In genomic region chr11:109474086-109474742, GRCm38 (mm10) we compare ENCODE assay signal across 8 mouse cellular contexts. TPM values are rescaled to one million over a fixed set of nuclear protein-coding genes. Genes with fewer than 3 reads are reported as not detected.
DNase-seq lines count a peak whose midpoint lies in the region; ATAC-seq and TF ChIP-seq lines count a peak whose summit lies in the region.

No protein-coding gene starts in this region.

- peak in 1 of 3 experiments; percentile 18; a peak in 1 of 6 replicates for TF ChIP-seq CTCF in MEL (IDR thresholded peaks at IDR 0.05 in 2 of 3, conservative IDR thresholded peaks at IDR 0.05 in 1 of 3; ENCODE audit: control insufficient read depth in 1 of 3, insufficient read depth in 1 of 3, low read depth in 2 of 3, low read length in 3 of 3, poor library complexity in 1 of 3, severe bottlenecking in 1 of 3)
- peak; percentile 11; the same call in 1 of the 2 replicates for TF ChIP-seq CTCF in liver, postnatal 0 days (IDR thresholded peaks at IDR 0.05; ENCODE audit: low read depth)

- no peak for TF ChIP-seq RAD21 in MEL (IDR thresholded peaks at IDR 0.05; ENCODE audit: low read depth, low read length)

- no peaks in the 10 kb centered on the region for H3K36me3 ChIP-seq in heart, embryonic 14.5 days (ENCODE audit: control insufficient read depth, insufficient read depth, low read length)
- H3K36me3 ChIP-seq in MEL (ENCODE audit: control insufficient read depth in 1 of 2, insufficient read depth in 2 of 2, low read length in 2 of 2) = peaks cover 0 to 40% of the 10 kb centered on the region in 2 experiments; a peak in 2 of 4 replicates
- H3K36me3 ChIP-seq in forebrain, embryonic 14.5 days (ENCODE audit: control insufficient read depth, insufficient read depth, low read length) = no peaks in the 10 kb centered on the region
- no peaks in the 10 kb centered on the region; the same call in 1 of the 2 replicates for H3K36me3 ChIP-seq in liver, postnatal 0 days (replicated peaks; ENCODE audit: insufficient read depth, low read length)

- no peak for ATAC-seq in heart, embryonic 14.5 days (ENCODE audit: insufficient number of reproducible peaks, insufficient read depth, low FRiP score, low read depth)
- ATAC-seq in forebrain, embryonic 14.5 days = peak; percentile 38
- no peak for ATAC-seq in liver, postnatal 0 days

- peak overlapping the region; percentile 94 for H3K4me2 ChIP-seq in heart, embryonic 14.5 days (ENCODE audit: low read length)
- peak overlapping the region; percentile 85 for H3K4me2 ChIP-seq in forebrain, embryonic 14.5 days (ENCODE audit: low read length)
- H3K4me2 ChIP-seq in liver, postnatal 0 days (ENCODE audit: low read depth, low read length) = peak overlapping the region; percentile 95

- H3K4me3 ChIP-seq in heart, embryonic 14.5 days (ENCODE audit: control insufficient read depth in 1 of 2, insufficient read depth in 1 of 2, low read depth in 1 of 2, low read length in 2 of 2) = peak overlapping the region; percentile 73 to 97
- peak overlapping the region; percentile 69 to 75 for H3K4me3 ChIP-seq in MEL (ENCODE audit: control insufficient read depth in 1 of 2, insufficient read depth in 1 of 2, low read depth in 2 of 2, low read length in 2 of 2)
- peak overlapping the region; percentile 78 for H3K4me3 ChIP-seq in forebrain, embryonic 14.5 days (ENCODE audit: low read depth, low read length)
- peak overlapping the region; percentile 79 for H3K4me3 ChIP-seq in liver, postnatal 0 days (ENCODE audit: low read depth, low read length)

- WGBS in heart, embryonic 14.5 days = 14% methylated on average over 12 of the region's 14 CpGs
- 9% methylated on average over 14 of the region's 14 CpGs for WGBS in forebrain, embryonic 14.5 days
- WGBS in liver, postnatal 0 days (ENCODE audit: insufficient replicate concordance) = 8% methylated on average over 14 of the region's 14 CpGs

- no peaks in the 10 kb centered on the region for H3K27me3 ChIP-seq in heart, embryonic 14.5 days (ENCODE audit: control insufficient read depth, insufficient read depth, low read length)
- no peaks in the 10 kb centered on the region for H3K27me3 ChIP-seq in MEL (ENCODE audit: control insufficient read depth in 1 of 2, insufficient read depth in 2 of 2, low read length in 2 of 2)
- no peaks in the 10 kb centered on the region for H3K27me3 ChIP-seq in forebrain, embryonic 14.5 days (replicated peaks; ENCODE audit: control insufficient read depth, insufficient read depth, low read length)
- no peaks in the 10 kb centered on the region for H3K27me3 ChIP-seq in liver, postnatal 0 days (ENCODE audit: insufficient read depth, low read length)

- H3K9ac ChIP-seq in heart, embryonic 14.5 days (ENCODE audit: low read length) = peak overlapping the region; percentile 83
- peak overlapping the region; percentile 93 for H3K9ac ChIP-seq in MEL (ENCODE audit: control insufficient read depth, low read depth, low read length, poor library complexity, severe bottlenecking)
- peak overlapping the region; percentile 80 for H3K9ac ChIP-seq in forebrain, embryonic 14.5 days (ENCODE audit: low read length)
- peak overlapping the region; percentile 86 for H3K9ac ChIP-seq in liver, postnatal 0 days (replicated peaks)

- no peak for DNase-seq in heart, adult 9 months (ENCODE audit: low spot score in 2 of 2)
- peak; percentile 85 for DNase-seq in MEL (ENCODE audit: low read depth, low spot score)
- no peak for DNase-seq in forebrain, embryonic 14.5 days (ENCODE audit: low spot score)
- no peak for DNase-seq in liver, postnatal 0 days
- DNase-seq in adrenal gland, adult 8-10 months = no peak
- DNase-seq in kidney, adult 18-20 months = no peak
- no peak for DNase-seq in B cell, adult 2 months

- peak in 1 of 2 experiments; percentile 35; a peak in 2 of 4 replicates for TF ChIP-seq POLR2A in MEL (IDR thresholded peaks at IDR 0.05; ENCODE audit: control insufficient read depth in 1 of 2, insufficient read depth in 1 of 2, low read depth in 1 of 2, low read length in 2 of 2, poor library complexity in 1 of 2)

- 0 out of 4 replicates have a peak, but pooled peaks have one; percentile 20 to 44 for TF ChIP-seq EP300 in MEL (IDR thresholded peaks at IDR 0.05; ENCODE audit: low read depth in 1 of 2, low read length in 2 of 2)
- TF ChIP-seq EP300 in liver, postnatal 0 days (IDR thresholded peaks at IDR 0.05; ENCODE audit: low read depth) = no peak

- H3K27ac ChIP-seq in heart, embryonic 14.5 days (replicated peaks in 1 of 2; ENCODE audit: control insufficient read depth in 1 of 2, insufficient read depth in 1 of 2, low read depth in 2 of 2, low read length in 2 of 2) = peak overlapping the region in 1 of 2 experiments; percentile 83; a peak in 2 of 4 replicates
- H3K27ac ChIP-seq in MEL (ENCODE audit: control insufficient read depth, low read depth, low read length) = peak overlapping the region; percentile 96
- H3K27ac ChIP-seq in forebrain, embryonic 14.5 days (ENCODE audit: low read depth, low read length) = peak overlapping the region; percentile 92
- peak overlapping the region; percentile 99 for H3K27ac ChIP-seq in liver, postnatal 0 days (ENCODE audit: low read depth)

- H3K79me2 ChIP-seq in MEL (ENCODE audit: control insufficient read depth, insufficient read depth, low read length, poor library complexity) = peaks cover 42% of the 10 kb centered on the region

- H3K9me3 ChIP-seq in heart, embryonic 14.5 days (ENCODE audit: control insufficient read depth, low read length) = no peaks in the 10 kb centered on the region
- no peaks in the 10 kb centered on the region for H3K9me3 ChIP-seq in MEL (replicated peaks; ENCODE audit: insufficient read depth, low read length)
- H3K9me3 ChIP-seq in forebrain, embryonic 14.5 days (replicated peaks; ENCODE audit: control insufficient read depth, low read length) = no peaks in the 10 kb centered on the region
- no peaks in the 10 kb centered on the region for H3K9me3 ChIP-seq in liver, postnatal 0 days (ENCODE audit: low read length)

- H3K4me1 ChIP-seq in heart, embryonic 14.5 days (ENCODE audit: control insufficient read depth in 2 of 2, insufficient read depth in 2 of 2, low read length in 2 of 2) = peaks cover 9 to 16% of the 10 kb centered on the region in 2 experiments; a peak in 3 of 4 replicates
- H3K4me1 ChIP-seq in MEL (ENCODE audit: control insufficient read depth in 1 of 2, insufficient read depth in 2 of 2, low read length in 2 of 2) = peaks cover 36 to 40% of the 10 kb centered on the region in 2 experiments
- peaks cover 18% of the 10 kb centered on the region for H3K4me1 ChIP-seq in forebrain, embryonic 14.5 days (ENCODE audit: control insufficient read depth, insufficient read depth, low read length)
- H3K4me1 ChIP-seq in liver, postnatal 0 days (ENCODE audit: insufficient read depth) = peaks cover 18% of the 10 kb centered on the region

TF ChIP-seq in MEL, 35 proteins besides CTCF, POLR2A, EP300 and RAD21 (continues in another document):
- TF ChIP-seq TCF12 (IDR thresholded peaks at IDR 0.05; ENCODE audit: low read depth, low read length) = 0 out of 2 replicates have a peak, but pooled peaks have one; percentile 8
- no peak for TF ChIP-seq GABPA (IDR thresholded peaks at IDR 0.05; ENCODE audit: low read depth, low read length)
- TF ChIP-seq ZMIZ1 (IDR thresholded peaks at IDR 0.05; ENCODE audit: low read depth, low read length) = no peak
- TF ChIP-seq MEF2A (IDR thresholded peaks at IDR 0.05; ENCODE audit: extremely low read depth, insufficient replicate concordance, low read depth, low read length, poor library complexity, severe bottlenecking) = no peak
- no peak for TF ChIP-seq ZNF384 (IDR thresholded peaks at IDR 0.05; ENCODE audit: low read depth, low read length)
- TF ChIP-seq RCOR1 (IDR thresholded peaks at IDR 0.05; ENCODE audit: low read depth, low read length) = peak; percentile 45; the same call in 1 of the 2 replicates
- TF ChIP-seq USF1 (IDR thresholded peaks at IDR 0.05; ENCODE audit: low read depth, low read length) = no peak
- no peak for TF ChIP-seq E2F4 (IDR thresholded peaks at IDR 0.05; ENCODE audit: borderline replicate concordance, low read depth, low read length)
- TF ChIP-seq TBP (IDR thresholded peaks at IDR 0.05; ENCODE audit: low read depth, low read length) = 0 out of 2 replicates have a peak, but pooled peaks have one; percentile 30
- 0 out of 2 replicates have a peak, but pooled peaks have one; percentile 11 for TF ChIP-seq SIN3A (IDR thresholded peaks at IDR 0.05; ENCODE audit: low read length)
- TF ChIP-seq ELF1 (IDR thresholded peaks at IDR 0.05; ENCODE audit: low read depth, low read length) = no peak
- TF ChIP-seq MAX (IDR thresholded peaks at IDR 0.05; ENCODE audit: low read length) = no peak
- TF ChIP-seq NELFE (IDR thresholded peaks at IDR 0.05; ENCODE audit: low read depth, low read length) = no peak

RNA-seq across cellular contexts. Expression of gene Slc16a6, which starts 0.8 kb away (rescaled TPM):
- polyA plus RNA-seq in heart, embryonic 14.5 days (2014; fragmentation: Nextera tagmentation; extraction: Ambion mirVana) = 7.3 TPM in 2 replicates
- total RNA-seq in MEL (2012; rRNA removed) = 29.6 and 34.0 TPM in 2 replicates
- 10 to 100 TPM in 1 of 2 experiments, not detected in 1; 41.6 TPM for polyA plus RNA-seq in MEL (2012; ENCODE audit: insufficient read depth in 1 of 2, insufficient read length in 2 of 2, low read depth in 1 of 2, low replicate concordance in 2 of 2, missing spikeins in 1 of 2)
- 2.8 and 4.4 TPM in 2 replicates for polyA plus RNA-seq in forebrain, embryonic 14.5 days (2014; fragmentation: Nextera tagmentation; extraction: Ambion mirVana)
- polyA plus RNA-seq in liver, postnatal 0 days (2015; fragmentation: Nextera tagmentation; extraction: Ambion mirVana) = 18.8 and 19.0 TPM in 2 replicates
- 1 to 10 TPM in 2 of 4 experiments, under 1 TPM in 2; 0.41 to 3.0 (median 1.3) TPM for total RNA-seq in adrenal gland, adult 8-10 months (2022)

RNA-seq across cellular contexts. Expression of gene Arsg, which starts 1.0 kb away (rescaled TPM):
- 3.3 and 3.7 TPM in 2 replicates for polyA plus RNA-seq in heart, embryonic 14.5 days (2014; fragmentation: Nextera tagmentation; extraction: Ambion mirVana)
- total RNA-seq in MEL (2012; rRNA removed) = 3.7 and 3.9 TPM in 2 replicates
- 1 to 10 TPM in 1 of 2 experiments, not detected in 1; 5.2 TPM for polyA plus RNA-seq in MEL (2012; ENCODE audit: insufficient read depth in 1 of 2, insufficient read length in 2 of 2, low read depth in 1 of 2, low replicate concordance in 2 of 2, missing spikeins in 1 of 2)
- 5.1 and 6.2 TPM in 2 replicates for polyA plus RNA-seq in forebrain, embryonic 14.5 days (2014; fragmentation: Nextera tagmentation; extraction: Ambion mirVana)
- polyA plus RNA-seq in liver, postnatal 0 days (2015; fragmentation: Nextera tagmentation; extraction: Ambion mirVana) = 11.8 and 13.1 TPM in 2 replicates
- 10 to 100 TPM in 2 of 4 experiments, 1 to 10 TPM in 2; 5.8 to 18.1 (median 11.7) TPM for total RNA-seq in adrenal gland, adult 8-10 months (2022)

RNA-seq across cellular contexts. Expression of gene Amz2, which starts 48.5 kb away (rescaled TPM):
- 38.7 and 39.7 TPM in 2 replicates for polyA plus RNA-seq in heart, embryonic 14.5 days (2014; fragmentation: Nextera tagmentation; extraction: Ambion mirVana)
- total RNA-seq in MEL (2012; rRNA removed) = 40.2 and 41.6 TPM in 2 replicates
- 1,000 to 10,000 TPM in 1 of 2 experiments, 10 to 100 TPM in 1; 47.1 to 1,743 TPM for polyA plus RNA-seq in MEL (2012; ENCODE audit: insufficient read depth in 1 of 2, insufficient read length in 2 of 2, low read depth in 1 of 2, low replicate concordance in 2 of 2, missing spikeins in 1 of 2)
- 78.0 and 79.6 TPM in 2 replicates for polyA plus RNA-seq in forebrain, embryonic 14.5 days (2014; fragmentation: Nextera tagmentation; extraction: Ambion mirVana)
- 9.4 and 11.0 TPM in 2 replicates for polyA plus RNA-seq in liver, postnatal 0 days (2015; fragmentation: Nextera tagmentation; extraction: Ambion mirVana)
- 10 to 100 TPM; 42.2 to 58.0 (median 49.0) TPM for total RNA-seq in adrenal gland, adult 8-10 months (2022)
